Mouse (Mus musculus) heart, embryonic 16.5 days (tissue): ENCODE results near the gene Auts2. TPM values are rescaled to one million over a fixed set of nuclear protein-coding genes. Genes with fewer than 3 reads are reported as not detected.
"Not testable (repeated sequence)": the region's sequence is repeated elsewhere in the genome, so short reads cannot be mapped to it uniquely, and the experiment has no call there.

Experiments
- ATAC-seq: fragments of 200-750 bp; cut with Nextera tagmentation; replicated peaks from 2 replicates; pipeline ENCODE4 v1.8.0; 2017; ENCODE audit warnings: moderate number of reproducible peaks; ENCODE audit not compliant: insufficient read depth, low FRiP score; ENCODE audit errors: extremely low read depth
- H3K27ac ChIP-seq: fragments of 300-500 bp; sonication (generic); 2 replicates; pipeline ENCODE4 v1.5.1; 2014; ENCODE audit warnings: mild to moderate bottlenecking, low read length, control low read depth, moderate library complexity
- H3K27me3 ChIP-seq: fragments of 300-500 bp; sonication (generic); 2 replicates; pipeline ENCODE4 v1.6.1; 2014; ENCODE audit warnings: low read length, mixed read lengths; ENCODE audit not compliant: control insufficient read depth, insufficient read depth
- H3K36me3 ChIP-seq: fragments of 300-500 bp; sonication (generic); 2 replicates; pipeline ENCODE4 v1.6.1; 2014; ENCODE audit not compliant: control insufficient read depth, insufficient read depth
- H3K4me1 ChIP-seq: fragments of 300-500 bp; sonication (generic); 2 replicates; pipeline ENCODE4 v1.6.1; 2014; ENCODE audit warnings: low read length, mixed read lengths; ENCODE audit not compliant: control insufficient read depth, insufficient read depth
- H3K4me2 ChIP-seq: fragments of 300-500 bp; sonication (generic); 2 replicates; pipeline ENCODE4 v1.6.1; 2014; ENCODE audit warnings: low read depth, mild to moderate bottlenecking, control low read depth, low read length
- H3K4me3 ChIP-seq: fragments of 300-500 bp; sonication (generic); 2 replicates; pipeline ENCODE4 v1.5.1; 2014; ENCODE audit warnings: mild to moderate bottlenecking, control low read depth, low read length
- H3K9ac ChIP-seq: fragments of 300-500 bp; sonication (generic); 2 replicates; pipeline ENCODE4 v1.6.1; 2014; ENCODE audit warnings: low read length, control low read depth
- H3K9me3 ChIP-seq: fragments of 300-500 bp; sonication (generic); replicated peaks from 2 replicates; pipeline ENCODE4 v1.6.1; 2016; ENCODE audit warnings: low read length; ENCODE audit not compliant: control insufficient read depth
- WGBS: fragments of 180-500 bp; shearing (Covaris S2); extraction: QIAGEN DNeasy Blood & Tissue Kit; methylation state at CpG from one replicate; pipeline ENCODE4 v1.1.7; 2014; 5-methylcytosine and 5-hydroxymethylcytosine counted together
- polyA plus RNA-seq: library from polyadenylated mRNA; unstranded; fragments of >200 nt; fragmentation: Nextera tagmentation; extraction: Ambion mirVana; gene quantifications from 2 replicates; pipeline ENCODE4 v1.2.1, GENCODE M21; 2015

Gene Auts2
- 12.8 and 16.3 TPM in 2 replicates for polyA plus RNA-seq

DNA sequence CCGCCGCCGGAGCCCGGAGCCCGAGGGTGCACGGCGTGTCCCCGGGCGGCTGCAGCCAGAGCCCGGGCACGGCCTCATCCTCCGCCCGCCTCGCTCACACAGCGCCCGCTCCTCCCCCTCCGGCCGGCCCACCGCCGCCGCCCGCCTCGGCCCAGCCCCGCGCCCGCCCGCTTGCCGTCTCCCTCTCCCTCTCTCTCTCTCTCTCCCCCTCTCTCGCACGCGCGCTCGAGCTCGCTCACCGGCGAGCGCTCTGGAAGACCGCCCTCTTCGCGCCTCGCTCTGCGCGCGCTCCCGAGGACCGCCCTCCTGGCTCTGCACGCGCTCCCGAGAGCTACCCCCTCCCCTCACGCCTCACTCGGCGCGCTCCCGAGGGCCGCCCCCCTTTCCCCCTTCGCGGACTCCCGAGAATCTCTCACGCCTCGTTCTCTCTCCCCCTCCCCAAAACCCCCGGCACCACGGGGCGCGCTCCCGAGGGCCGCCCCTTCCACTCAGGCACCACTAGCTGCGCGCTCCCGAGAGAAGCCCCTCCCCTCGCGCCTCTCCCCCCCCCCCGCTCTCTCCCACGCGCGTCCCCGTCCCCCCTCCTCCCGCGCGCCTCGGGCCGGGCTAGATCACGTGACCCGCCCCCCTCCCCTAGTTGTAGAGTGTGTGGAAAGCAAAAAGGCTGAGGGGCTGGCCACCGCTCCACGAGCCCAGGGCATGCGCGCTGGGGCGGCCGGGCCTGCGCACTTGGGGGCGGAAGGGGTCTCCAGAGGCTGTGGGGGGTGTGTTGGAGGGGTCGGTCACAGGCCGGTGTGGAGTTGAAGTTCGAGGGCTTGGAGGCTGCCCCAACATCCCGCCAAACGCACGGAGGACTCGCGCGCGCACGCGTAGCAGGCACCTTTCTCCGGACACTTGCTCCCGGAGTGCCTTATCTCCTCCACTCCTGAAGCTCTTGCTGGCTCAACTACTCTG lies at the start of gene Auts2:
Auts2 (minus strand) TSS at position 227 of the 954 bp plus-strand sequence.
- Histone ChIP-seq H3K27me3 (0 out of 2 replicates have a peak, but pooled peaks cover 2% of the 10 kb centered on the region), H3K9ac (peak within 1 kb of the TSS; percentile 80), H3K4me3 (peak within 1 kb of the TSS; percentile 63), H3K9me3 (no peaks in the 10 kb centered on the region), H3K4me1 (peaks cover 14% of the 10 kb centered on the region), H3K27ac (peak within 1 kb of the TSS; percentile 84), H3K4me2 (peak within 1 kb of the TSS; percentile 85), H3K36me3 (no peaks in the 10 kb centered on the region)
- ATAC-seq, result peak; percentile 95
- WGBS, result under 1% methylated on average over 83 of the region's 105 CpGs

DNA sequence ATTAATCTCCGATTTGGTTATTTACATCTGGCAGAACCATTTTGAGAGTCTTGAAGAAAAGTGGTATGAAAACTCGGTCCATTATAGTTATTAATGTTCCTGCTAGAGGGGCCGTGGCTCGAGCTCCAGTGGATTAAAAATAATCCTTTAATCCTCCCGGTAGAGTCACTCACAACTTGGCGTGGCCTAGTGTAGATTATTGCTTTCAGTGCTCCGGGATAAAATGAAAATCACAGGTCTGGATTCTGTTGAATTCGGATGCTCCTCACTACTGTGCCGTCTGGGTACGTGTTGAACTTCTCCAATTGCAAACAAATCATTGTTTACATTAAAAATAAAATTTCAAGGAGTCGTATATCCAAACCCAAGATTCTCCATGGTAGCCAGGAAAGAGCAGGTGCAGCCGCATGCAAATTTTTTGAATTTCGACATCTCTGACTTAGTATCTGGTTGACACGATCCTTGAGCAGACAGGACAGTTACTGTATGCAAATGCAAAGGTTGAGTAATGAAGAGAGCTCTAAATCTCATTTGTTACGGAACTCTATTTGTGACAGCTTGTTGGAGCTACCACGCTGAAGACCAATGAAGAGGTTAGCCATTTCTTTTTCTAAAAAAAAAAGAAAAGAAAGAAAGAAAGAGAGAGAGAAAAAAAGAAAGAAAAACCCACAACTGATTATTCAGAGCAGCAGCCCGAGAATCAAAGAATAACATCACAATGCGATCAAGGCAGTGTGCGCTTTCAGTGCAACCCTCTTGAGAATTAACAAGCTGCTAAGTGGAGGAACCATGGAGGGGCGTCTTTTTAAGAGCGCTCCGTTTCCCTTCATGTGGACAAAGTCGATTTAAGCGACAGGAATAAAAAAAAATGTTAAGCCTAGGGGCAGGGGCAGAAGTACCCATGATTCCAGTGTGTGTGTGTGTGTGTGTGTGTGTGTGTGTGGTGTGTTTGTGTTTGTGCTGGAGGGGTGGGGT lies 48.9 kb upstream of the Auts2 start:
- no peak for ATAC-seq
- Histone ChIP-seq H3K4me1 (0 out of 2 replicates have a peak, but pooled peaks cover 3% of the 10 kb centered on the region), H3K9me3 (no peaks in the 10 kb centered on the region), H3K4me2 (no peak overlapping the region), H3K4me3 (no peak overlapping the region), H3K27ac (no peak overlapping the region), H3K36me3 (no peaks in the 10 kb centered on the region), H3K9ac (no peak overlapping the region), H3K27me3 (no peaks in the 10 kb centered on the region)
- whole genome bisulfite sequencing, result 83% methylated on average over 24 of the region's 24 CpGs

DNA sequence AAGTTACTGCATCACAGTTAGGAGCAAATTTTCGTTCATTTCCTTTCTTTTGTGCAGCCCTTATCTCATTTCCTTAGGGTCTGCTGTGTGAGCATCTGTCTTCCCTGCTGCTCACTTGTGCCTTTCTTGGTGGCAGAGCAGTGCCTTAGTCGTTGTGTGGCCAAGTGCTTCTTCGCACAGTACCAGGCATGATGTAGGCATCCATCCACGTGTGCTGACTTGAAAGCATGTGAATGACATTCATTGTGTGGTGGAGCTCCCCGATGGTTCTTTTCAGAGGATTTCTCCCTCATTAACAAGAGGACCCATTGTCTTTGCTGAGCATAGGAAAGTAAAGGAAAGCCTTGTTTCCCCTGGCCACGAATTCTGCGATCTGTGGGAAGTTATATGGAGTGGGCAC lies 36.6 kb upstream of the Auts2 start:
- H3K4me1 ChIP-seq, result no peaks in the 10 kb centered on the region
- no peaks in the 10 kb centered on the region for H3K36me3 ChIP-seq
- H3K27me3 ChIP-seq, result no peaks in the 10 kb centered on the region
- no peak overlapping the region for H3K27ac ChIP-seq
- H3K9ac ChIP-seq, result no peak overlapping the region
- no peak overlapping the region for H3K4me3 ChIP-seq
- no peak overlapping the region for H3K4me2 ChIP-seq
- peaks cover 3% of the 10 kb centered on the region; the same call in 1 of the 2 replicates for H3K9me3 ChIP-seq
- 54% methylated on average over 7 of the region's 7 CpGs for WGBS
- no peak for ATAC-seq

DNA sequence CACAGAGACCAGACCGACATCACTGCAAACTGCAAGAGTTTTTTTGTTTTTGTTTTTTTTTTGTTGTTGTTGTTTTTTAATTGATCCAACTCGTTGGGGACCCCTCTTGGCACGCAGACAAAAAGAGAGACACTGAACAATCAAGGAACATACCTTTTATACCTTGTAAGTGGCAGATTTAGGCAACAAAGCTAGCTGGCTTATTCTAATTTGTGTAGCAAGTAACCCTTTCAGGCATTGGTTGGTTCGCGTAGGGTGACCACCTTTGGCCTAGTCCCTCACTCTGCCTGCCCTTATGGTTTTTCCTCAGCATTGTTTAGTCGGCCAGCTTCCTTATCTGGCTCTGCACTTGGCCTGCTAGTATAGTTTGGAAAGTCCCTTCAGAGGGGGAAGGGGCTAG lies 17.6 kb upstream of the Auts2 start:
- H3K36me3 ChIP-seq, H3K27ac ChIP-seq, H3K4me2 ChIP-seq, H3K4me1 ChIP-seq, H3K4me3 ChIP-seq, ATAC-seq, H3K9me3 ChIP-seq, H3K27me3 ChIP-seq, H3K9ac ChIP-seq: not testable (repeated sequence)
- 71% methylated on average over 6 of the region's 6 CpGs for WGBS

DNA sequence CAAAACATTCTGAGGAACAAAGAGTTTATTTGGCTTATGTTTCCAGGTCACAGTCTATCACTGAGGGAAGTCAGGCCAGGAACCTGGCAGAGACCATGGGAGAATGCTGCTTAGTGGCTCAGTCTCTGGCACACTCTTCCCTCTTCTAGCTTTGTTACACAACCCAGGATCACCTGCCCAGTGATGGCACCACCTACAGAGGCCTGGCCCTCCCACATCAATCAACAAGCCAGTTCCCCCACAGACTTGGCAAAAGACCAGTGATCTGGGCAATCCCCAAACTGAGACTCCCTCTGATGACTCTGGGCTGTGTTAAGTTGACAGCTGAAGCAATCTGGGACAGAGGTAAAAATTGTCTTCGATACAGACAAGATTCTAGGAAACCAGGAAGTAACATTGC lies 2.6 kb upstream of the Auts2 start:
- no peak for ATAC-seq
- Histone ChIP-seq H3K4me1 (peaks cover 3% of the 10 kb centered on the region; the same call in 1 of the 2 replicates), H3K9ac (no peak overlapping the region), H3K27me3 (0 out of 2 replicates have a peak, but pooled peaks cover 2% of the 10 kb centered on the region), H3K27ac (no peak overlapping the region), H3K9me3 (no peaks in the 10 kb centered on the region), H3K4me3 (no peak overlapping the region), H3K4me2 (no peak overlapping the region), H3K36me3 (no peaks in the 10 kb centered on the region)
- WGBS, result 35% methylated on average over 1 of the region's 1 CpGs

DNA sequence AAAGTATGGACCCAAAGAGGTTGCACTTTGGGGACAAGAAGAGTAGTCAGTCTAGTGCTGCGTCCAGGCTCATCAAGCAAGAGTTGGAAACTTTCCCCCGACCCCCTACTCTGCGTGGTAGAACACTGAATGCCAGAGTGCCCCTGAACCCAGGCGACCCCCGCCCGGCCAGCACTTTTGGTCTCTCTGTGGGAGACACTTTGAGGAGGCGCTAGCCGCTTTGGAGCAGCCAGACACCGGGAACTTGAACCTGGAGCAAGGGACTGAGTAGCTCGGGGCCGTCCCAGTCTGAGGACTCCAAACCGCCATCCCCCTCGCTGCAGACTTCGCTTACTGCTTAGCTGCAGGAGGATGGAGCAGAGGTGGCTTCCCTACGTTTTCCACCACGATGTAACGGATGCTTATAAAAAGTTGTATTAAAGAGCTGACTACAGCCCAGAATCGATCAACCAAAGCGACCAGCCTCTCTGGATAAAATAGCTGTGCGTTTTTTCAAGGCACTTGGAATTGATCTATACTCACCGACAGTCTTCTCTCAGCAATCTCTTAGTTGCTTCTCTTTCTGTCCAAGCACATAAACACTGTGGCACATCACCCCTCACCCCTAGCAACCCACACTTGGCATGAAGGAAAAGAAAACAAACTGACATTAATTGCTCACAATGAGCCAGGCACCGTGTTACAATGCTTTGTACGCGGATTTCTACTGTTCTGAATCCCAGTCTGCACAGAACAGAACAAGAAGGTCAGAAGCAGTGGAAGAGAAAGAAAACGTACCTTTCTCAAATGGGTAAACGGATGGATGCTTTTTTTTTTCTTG lies 1.2 kb upstream of the Auts2 start:
- H3K4me2 ChIP-seq, result peak overlapping the region; percentile 85
- H3K27ac ChIP-seq, result peak overlapping the region; percentile 81
- peak overlapping the region; percentile 63 for H3K4me3 ChIP-seq
- H3K36me3 ChIP-seq, result no peaks in the 10 kb centered on the region
- peaks cover 14% of the 10 kb centered on the region for H3K4me1 ChIP-seq
- 0 out of 2 replicates have a peak, but pooled peaks cover 2% of the 10 kb centered on the region for H3K27me3 ChIP-seq
- ATAC-seq, result no peak
- peak overlapping the region; percentile 80 for H3K9ac ChIP-seq
- WGBS, result 11% methylated on average over 26 of the region's 26 CpGs
- H3K9me3 ChIP-seq, result no peaks in the 10 kb centered on the region

DNA sequence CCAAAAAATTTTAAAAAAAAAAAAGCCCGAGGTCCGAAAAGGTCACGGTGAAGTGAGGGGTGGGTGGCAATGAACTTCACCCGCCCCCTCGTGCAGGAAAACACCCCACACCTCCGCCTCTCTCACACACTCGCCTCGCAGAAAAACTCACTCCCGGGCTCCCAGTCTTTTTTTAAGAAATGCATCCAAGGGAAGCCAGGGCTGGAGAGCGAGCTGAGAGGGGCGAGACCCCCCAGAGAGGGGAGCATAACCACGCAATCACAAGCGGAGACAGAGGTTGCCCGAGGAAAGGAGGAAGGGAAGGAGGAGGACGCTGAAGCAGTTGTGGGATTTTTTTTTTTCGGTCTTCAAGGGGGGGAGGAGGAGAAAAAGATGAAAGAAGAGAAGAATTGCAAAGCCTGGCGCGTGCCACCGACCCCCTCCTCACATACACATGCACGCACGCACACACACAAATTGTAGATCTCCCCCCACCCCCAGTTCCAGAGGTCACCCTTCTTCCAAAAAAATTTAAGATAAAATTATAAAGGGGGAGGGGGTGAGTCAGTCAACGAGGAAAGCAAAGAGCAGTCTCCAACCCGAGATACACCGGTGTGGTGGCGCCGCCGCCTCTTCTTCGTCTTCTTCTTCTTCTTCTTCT lies 643 bp downstream of the Auts2 start:
- under 1% methylated on average over 28 of the region's 28 CpGs for WGBS

DNA sequence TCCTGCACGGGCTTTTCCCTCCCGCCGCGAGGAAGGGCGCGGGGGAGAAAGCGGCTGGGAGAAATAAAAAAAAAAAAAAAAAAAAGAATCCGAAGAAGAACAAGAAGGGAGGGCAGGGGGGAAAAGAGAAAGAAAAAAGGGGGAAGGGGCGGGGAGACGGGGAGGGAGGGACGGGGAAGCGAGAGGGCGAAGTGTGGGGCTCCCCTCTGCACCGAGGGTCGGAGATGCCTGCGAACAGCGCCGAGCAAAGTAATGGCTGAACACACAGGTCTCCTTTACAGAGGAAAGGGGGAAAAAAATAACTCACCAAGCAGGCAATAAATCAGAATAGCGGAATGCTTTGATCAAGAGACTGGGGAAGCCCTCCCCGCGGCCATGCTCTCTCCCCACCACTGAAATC lies 1.2 kb downstream of the Auts2 start:
- H3K4me1 ChIP-seq, result peaks cover 14% of the 10 kb centered on the region
- H3K27ac ChIP-seq, result peak overlapping the region; percentile 14; the same call in 1 of the 2 replicates
- H3K4me2 ChIP-seq, result peak overlapping the region; percentile 85
- peak overlapping the region; percentile 63 for H3K4me3 ChIP-seq
- 0 out of 2 replicates have a peak, but pooled peaks cover 2% of the 10 kb centered on the region for H3K27me3 ChIP-seq
- under 1% methylated on average over 16 of the region's 21 CpGs for WGBS
- no peaks in the 10 kb centered on the region for H3K9me3 ChIP-seq
- no peak for ATAC-seq
- peak overlapping the region; percentile 80 for H3K9ac ChIP-seq
- H3K36me3 ChIP-seq, result no peaks in the 10 kb centered on the region

More for the DNA sequence above, 643 bp downstream of the Auts2 start:
- ATAC-seq, result peak; percentile 4; the same call in 1 of the 2 replicates
- no peaks in the 10 kb centered on the region for H3K9me3 ChIP-seq
- 0 out of 2 replicates have a peak, but pooled peaks cover 2% of the 10 kb centered on the region for H3K27me3 ChIP-seq
- peak overlapping the region; percentile 85 for H3K4me2 ChIP-seq
- H3K4me3 ChIP-seq, result peak overlapping the region; percentile 63
- peaks cover 14% of the 10 kb centered on the region for H3K4me1 ChIP-seq
- H3K9ac ChIP-seq, result peak overlapping the region; percentile 80
- H3K27ac ChIP-seq, result peak overlapping the region; percentile 84
- H3K36me3 ChIP-seq, result no peaks in the 10 kb centered on the region
